Mouse (Mus musculus) hindbrain, embryonic 11.5 days (tissue): ENCODE measurements around the gene Ap1b1. TPM values are rescaled to one million over a fixed set of nuclear protein-coding genes. Genes with fewer than 3 reads are reported as not detected.

Experiments used
- ATAC-seq: fragments of 200-750 bp; cut with Nextera tagmentation; 2 replicates; pipeline ENCODE4 v1.8.0; 2017; ENCODE audit warnings: mild to moderate bottlenecking, moderate TSS enrichment, moderate library complexity; ENCODE audit not compliant: low FRiP score
- DNase-seq: peaks from one replicate; pipeline ENCODE4 v3.0.0-alpha.2; 2015; ENCODE audit warnings: low spot score
- H3K27ac ChIP-seq: fragments of 300-500 bp; sonication (generic); 2 replicates; pipeline ENCODE4 v1.5.1; 2014; ENCODE audit warnings: mild to moderate bottlenecking, low read depth, low read length
- H3K27me3 ChIP-seq: fragments of 300-500 bp; sonication (generic); 2 replicates; pipeline ENCODE4 v1.6.1; 2014; ENCODE audit warnings: mild to moderate bottlenecking, low read length, moderate library complexity, mixed read lengths; ENCODE audit not compliant: control insufficient read depth, insufficient read depth
- H3K36me3 ChIP-seq: fragments of 300-500 bp; sonication (generic); 2 replicates; pipeline ENCODE4 v1.6.1; 2014; ENCODE audit warnings: mild to moderate bottlenecking, low read length, moderate library complexity, mixed read lengths; ENCODE audit not compliant: control insufficient read depth, insufficient read depth
- H3K4me1 ChIP-seq: fragments of 300-500 bp; sonication (generic); replicated peaks from 2 replicates; pipeline ENCODE4 v1.6.1; 2014; ENCODE audit warnings: low read length, mixed read lengths; ENCODE audit not compliant: control insufficient read depth, insufficient read depth
- H3K4me2 ChIP-seq: fragments of 300-500 bp; sonication (generic); replicated peaks from 2 replicates; pipeline ENCODE4 v1.6.1; 2014; ENCODE audit warnings: mild to moderate bottlenecking, low read depth, low read length
- H3K4me3 ChIP-seq: fragments of 300-500 bp; sonication (generic); 2 replicates; pipeline ENCODE4 v1.5.1; 2014; ENCODE audit warnings: low read depth, low read length
- H3K9ac ChIP-seq: fragments of 300-500 bp; sonication (generic); 2 replicates; pipeline ENCODE4 v1.6.1; 2014; ENCODE audit warnings: low read depth, low read length
- H3K9me3 ChIP-seq: fragments of 300-500 bp; sonication (generic); 2 replicates; pipeline ENCODE4 v1.6.1; 2016; ENCODE audit warnings: low read length; ENCODE audit not compliant: control insufficient read depth
- WGBS: fragments of 180-500 bp; shearing (Covaris S2); extraction: QIAGEN DNeasy Blood & Tissue Kit; methylation state at CpG from one replicate; pipeline ENCODE4 v1.1.7; 2014; 5-methylcytosine and 5-hydroxymethylcytosine counted together
- polyA plus RNA-seq: library from polyadenylated mRNA; unstranded; fragments of >200 nt; fragmentation: Nextera tagmentation; extraction: Ambion mirVana; gene quantifications from 2 replicates; pipeline ENCODE4 v1.2.1, GENCODE M21; 2014

Gene Ap1b1
- polyA plus RNA-seq, 1 experiment from 2014 or later = 60.7 TPM

DNA sequence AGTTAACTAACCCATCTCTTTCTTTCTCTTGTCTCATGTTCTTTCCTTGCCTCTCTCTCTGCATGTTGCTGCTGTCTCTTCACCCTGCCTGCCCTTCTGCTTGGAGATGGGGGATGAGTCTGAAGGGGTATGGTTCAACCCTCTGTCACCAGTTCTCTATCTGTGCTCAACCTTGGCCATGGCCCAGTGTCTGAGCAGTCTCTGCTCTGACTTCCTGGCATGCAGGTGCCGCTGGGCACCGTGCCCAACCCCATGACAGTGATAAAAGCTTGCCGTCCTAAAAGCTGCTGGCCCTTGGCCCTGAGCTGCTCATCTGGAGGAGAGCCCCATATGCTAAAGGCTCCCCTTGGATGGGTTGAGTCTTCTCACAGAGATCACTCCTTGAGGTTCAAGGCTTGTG is 46.5 kb downstream of the Ap1b1 start:
- H3K4me3 ChIP-seq = no peak overlapping the region
- H3K27ac ChIP-seq = no peak overlapping the region
- H3K36me3 ChIP-seq = peaks cover 15% of the 10 kb centered on the region; the same call in 1 of the 2 replicates
- no peak overlapping the region for H3K4me2 ChIP-seq
- no peak for DNase-seq
- no peaks in the 10 kb centered on the region for H3K4me1 ChIP-seq
- 98% methylated on average over 3 of the region's 3 CpGs for WGBS
- no peaks in the 10 kb centered on the region for H3K9me3 ChIP-seq
- no peak for ATAC-seq
- no peaks in the 10 kb centered on the region for H3K27me3 ChIP-seq
- no peak overlapping the region for H3K9ac ChIP-seq

DNA sequence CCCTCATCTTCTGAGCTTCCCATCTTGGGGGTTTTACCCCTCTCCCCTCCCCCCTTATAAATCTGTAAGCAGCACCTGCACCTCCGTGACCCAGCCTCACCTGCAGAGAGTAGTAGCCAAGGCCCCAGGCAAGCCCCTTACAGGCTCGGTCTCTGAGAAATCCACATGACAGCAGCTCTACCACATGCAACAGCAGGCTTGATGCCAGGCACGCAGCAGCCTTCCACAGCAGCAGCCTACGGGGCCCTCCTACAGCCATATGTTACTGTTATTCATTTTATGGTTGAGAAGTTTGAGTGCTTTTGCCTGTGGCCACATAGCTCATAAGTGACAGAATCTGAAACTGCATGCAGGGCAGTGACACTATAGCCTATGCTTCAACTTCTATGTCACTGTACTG is 48.8 kb downstream of the Ap1b1 start:
- no peaks in the 10 kb centered on the region for H3K4me1 ChIP-seq
- H3K9me3 ChIP-seq = no peaks in the 10 kb centered on the region
- H3K4me2 ChIP-seq = no peak overlapping the region
- ATAC-seq (no peak), DNase-seq (no peak)
- no peaks in the 10 kb centered on the region for H3K27me3 ChIP-seq
- H3K27ac ChIP-seq = no peak overlapping the region
- no peak overlapping the region for H3K9ac ChIP-seq
- peaks cover 15% of the 10 kb centered on the region; the same call in 1 of the 2 replicates for H3K36me3 ChIP-seq
- WGBS = 95% methylated on average over 4 of the region's 4 CpGs
- no peak overlapping the region for H3K4me3 ChIP-seq

DNA sequence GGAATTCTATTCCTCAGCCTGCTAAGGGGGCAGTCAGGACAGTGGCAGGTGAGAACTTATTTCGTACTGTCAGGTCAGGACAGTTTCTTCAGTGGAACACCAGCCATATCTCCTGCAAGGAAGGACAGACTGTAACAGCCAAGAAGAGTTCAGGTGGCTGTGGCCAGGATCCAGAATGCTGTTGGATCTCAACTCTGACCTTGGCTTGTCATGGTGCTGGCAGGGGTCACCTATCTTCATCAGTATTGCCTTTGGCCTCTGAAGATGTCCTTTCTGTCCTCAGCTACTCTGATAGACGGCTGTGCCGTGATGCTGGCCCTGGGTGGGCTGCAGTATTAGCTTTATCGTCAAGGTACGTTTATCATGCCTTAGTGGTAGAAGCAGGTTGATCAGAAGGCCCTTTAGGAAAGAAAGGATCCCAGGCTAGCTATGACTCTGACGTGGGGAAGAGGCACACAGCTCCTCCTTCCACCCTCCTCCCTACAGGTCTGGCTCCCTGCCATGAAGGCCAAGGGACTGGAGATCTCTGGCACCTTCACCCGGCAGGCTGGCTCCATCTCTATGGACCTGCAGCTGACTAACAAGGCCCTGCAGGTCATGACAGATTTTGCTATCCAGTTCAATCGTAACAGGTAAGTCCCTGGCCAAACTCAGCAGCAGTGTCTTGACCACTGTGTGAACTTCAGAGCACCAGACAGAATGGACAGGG is 50.7 kb downstream of the Ap1b1 start:
- no peak for DNase-seq
- Histone ChIP-seq H3K4me3 (no peak overlapping the region), H3K27ac (no peak overlapping the region), H3K9ac (no peak overlapping the region), H3K4me2 (no peak overlapping the region), H3K4me1 (no peaks in the 10 kb centered on the region), H3K9me3 (no peaks in the 10 kb centered on the region), H3K36me3 (peaks cover 15% of the 10 kb centered on the region; the same call in 1 of the 2 replicates), H3K27me3 (no peaks in the 10 kb centered on the region)
- no peak for ATAC-seq
- WGBS = 96% methylated on average over 8 of the region's 8 CpGs

GRCm38 (mm10) chr11:5040585-5040984 is 54.0 kb downstream of the Ap1b1 start:
- H3K9ac ChIP-seq = no peak overlapping the region
- H3K27ac ChIP-seq = no peak overlapping the region
- DNase-seq (no peak), ATAC-seq (no peak)
- H3K36me3 ChIP-seq = 0 out of 2 replicates have a peak, but pooled peaks cover 7% of the 10 kb centered on the region
- H3K9me3 ChIP-seq = no peaks in the 10 kb centered on the region
- no peak overlapping the region for H3K4me3 ChIP-seq
- 92% methylated on average over 4 of the region's 5 CpGs for WGBS
- H3K27me3 ChIP-seq = no peaks in the 10 kb centered on the region
- H3K4me2 ChIP-seq = no peak overlapping the region
- H3K4me1 ChIP-seq = no peaks in the 10 kb centered on the region

DNA sequence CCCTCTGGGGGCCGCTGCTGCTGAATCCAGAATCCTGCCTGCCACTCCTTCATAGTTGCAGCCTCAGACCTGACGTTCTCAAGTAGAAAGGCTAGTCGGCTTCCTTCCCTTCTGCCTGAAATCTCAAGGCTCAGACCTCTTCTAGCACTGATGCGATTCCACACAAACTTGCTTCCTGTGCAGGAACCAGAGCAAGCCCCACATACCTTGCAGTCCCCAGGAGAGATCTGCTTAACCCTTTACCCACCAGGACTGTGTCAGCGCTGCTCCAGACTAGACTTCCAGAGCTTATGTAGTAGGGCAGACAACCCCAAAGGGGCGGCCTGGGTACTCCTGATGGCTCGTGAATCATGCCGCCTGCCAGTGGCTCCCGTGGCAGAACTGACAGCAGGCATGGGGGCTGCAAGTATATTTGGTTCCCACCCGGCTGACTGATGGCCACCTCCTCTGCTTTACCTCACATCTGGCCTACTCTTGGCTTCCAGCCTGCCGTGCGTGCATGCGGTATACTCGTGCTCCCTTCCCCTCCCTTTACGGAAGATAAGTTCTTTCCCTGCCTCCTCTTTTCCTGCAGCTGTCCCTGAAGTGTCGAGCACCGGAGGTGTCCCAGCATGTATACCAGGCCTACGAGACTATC is 54.6 kb downstream of the Ap1b1 start:
- no peak overlapping the region for H3K4me2 ChIP-seq
- H3K27ac ChIP-seq = no peak overlapping the region
- DNase-seq (no peak), ATAC-seq (no peak)
- H3K9me3 ChIP-seq = no peaks in the 10 kb centered on the region
- 81% methylated on average over 18 of the region's 18 CpGs for WGBS
- H3K36me3 ChIP-seq = 0 out of 2 replicates have a peak, but pooled peaks cover 7% of the 10 kb centered on the region
- no peak overlapping the region for H3K9ac ChIP-seq
- no peaks in the 10 kb centered on the region for H3K27me3 ChIP-seq
- no peaks in the 10 kb centered on the region for H3K4me1 ChIP-seq
- H3K4me3 ChIP-seq = no peak overlapping the region

DNA sequence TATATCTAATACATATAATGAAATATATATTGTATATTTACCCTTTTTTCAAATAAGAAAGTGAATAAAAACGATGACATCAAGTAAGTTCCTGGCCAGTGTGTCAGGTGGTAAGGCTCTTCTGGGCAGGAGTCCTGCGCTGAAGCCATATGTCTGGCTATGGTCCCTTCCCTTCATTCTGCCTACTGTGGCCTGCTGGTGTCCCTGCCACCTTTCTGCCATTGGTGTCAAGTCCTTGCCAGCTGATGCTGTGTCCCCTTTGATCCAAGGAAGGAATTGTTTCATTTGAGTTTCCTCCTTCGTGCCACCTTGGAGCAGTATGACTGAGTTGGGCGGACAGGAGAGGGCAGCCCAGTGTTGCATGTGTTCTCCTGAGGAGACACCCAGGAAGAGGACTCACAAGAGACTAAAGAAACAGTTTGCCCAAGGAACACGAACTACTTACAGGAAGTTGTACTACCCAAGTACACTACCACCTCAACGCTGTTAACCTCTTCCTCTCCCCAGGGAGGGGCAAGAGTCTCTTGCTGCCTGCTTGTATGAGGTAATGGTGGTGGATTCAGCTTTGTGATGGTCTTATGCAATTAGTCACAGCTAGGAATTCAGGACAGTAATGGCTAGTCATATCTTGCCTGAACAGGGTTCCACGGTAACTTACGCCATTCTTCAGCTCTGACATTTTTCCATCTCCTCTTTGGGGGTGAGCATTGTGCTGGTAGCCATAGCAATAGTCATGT is 56.2 kb downstream of the Ap1b1 start:
- no peak overlapping the region for H3K27ac ChIP-seq
- no peaks in the 10 kb centered on the region for H3K27me3 ChIP-seq
- H3K4me3 ChIP-seq = no peak overlapping the region
- DNase-seq = no peak
- no peak overlapping the region for H3K9ac ChIP-seq
- WGBS = 91% methylated on average over 8 of the region's 8 CpGs
- no peaks in the 10 kb centered on the region for H3K9me3 ChIP-seq
- H3K4me2 ChIP-seq = no peak overlapping the region
- no peaks in the 10 kb centered on the region for H3K4me1 ChIP-seq
- H3K36me3 ChIP-seq = 0 out of 2 replicates have a peak, but pooled peaks cover 7% of the 10 kb centered on the region
- no peak for ATAC-seq

GRCm38 (mm10) chr11:5046321-5046926 is 59.8 kb downstream of the Ap1b1 start:
- no peak for ATAC-seq
- Histone ChIP-seq H3K4me1 (no peaks in the 10 kb centered on the region), H3K9me3 (no peaks in the 10 kb centered on the region), H3K27me3 (no peaks in the 10 kb centered on the region), H3K9ac (no peak overlapping the region), H3K36me3 (0 out of 2 replicates have a peak, but pooled peaks cover 3% of the 10 kb centered on the region), H3K4me3 (no peak overlapping the region), H3K4me2 (no peak overlapping the region), H3K27ac (no peak overlapping the region)
- DNase-seq = no peak
- 47% methylated on average over 12 of the region's 12 CpGs for WGBS

DNA sequence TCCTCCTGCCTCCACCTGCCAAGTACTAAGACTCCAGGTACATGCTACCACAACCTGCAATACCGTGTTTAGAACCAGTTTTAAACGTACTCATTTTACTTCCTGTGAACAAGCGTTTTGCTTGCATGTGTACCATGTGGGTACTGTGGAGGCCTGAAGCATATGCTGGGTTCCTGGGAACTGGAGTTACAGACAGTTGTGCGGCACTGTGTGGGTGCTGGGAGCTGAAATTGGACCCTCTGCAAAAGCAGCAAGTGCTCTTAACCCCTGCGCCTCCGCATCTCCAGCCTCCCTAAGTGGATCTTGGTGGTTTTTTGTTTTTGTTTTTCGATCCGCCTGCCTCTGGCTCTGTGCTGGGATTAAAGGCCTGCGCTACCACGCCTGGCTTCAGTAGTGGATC is 65.0 kb downstream of the Ap1b1 start:
- no peak for DNase-seq
- Histone ChIP-seq H3K9me3 (no peaks in the 10 kb centered on the region), H3K4me1 (peaks cover under 1% of the 10 kb centered on the region; the same call in 1 of the 2 replicates), H3K4me2 (no peak overlapping the region), H3K9ac (no peak overlapping the region), H3K27ac (no peak overlapping the region), H3K4me3 (no peak overlapping the region), H3K27me3 (peaks cover 13% of the 10 kb centered on the region), H3K36me3 (no peaks in the 10 kb centered on the region)
- WGBS = 77% methylated on average over 10 of the region's 10 CpGs
- no peak for ATAC-seq
